Mouse (Mus musculus): ENCODE measurements around the gene Atxn1. TPM values are rescaled to one million over a fixed set of nuclear protein-coding genes. Genes with fewer than 3 reads are reported as not detected.

Atxn1 gene
- total and polyA plus RNA-seq, 3 experiments = 8.0 to 13.1 (median 9.7) TPM

DNA sequence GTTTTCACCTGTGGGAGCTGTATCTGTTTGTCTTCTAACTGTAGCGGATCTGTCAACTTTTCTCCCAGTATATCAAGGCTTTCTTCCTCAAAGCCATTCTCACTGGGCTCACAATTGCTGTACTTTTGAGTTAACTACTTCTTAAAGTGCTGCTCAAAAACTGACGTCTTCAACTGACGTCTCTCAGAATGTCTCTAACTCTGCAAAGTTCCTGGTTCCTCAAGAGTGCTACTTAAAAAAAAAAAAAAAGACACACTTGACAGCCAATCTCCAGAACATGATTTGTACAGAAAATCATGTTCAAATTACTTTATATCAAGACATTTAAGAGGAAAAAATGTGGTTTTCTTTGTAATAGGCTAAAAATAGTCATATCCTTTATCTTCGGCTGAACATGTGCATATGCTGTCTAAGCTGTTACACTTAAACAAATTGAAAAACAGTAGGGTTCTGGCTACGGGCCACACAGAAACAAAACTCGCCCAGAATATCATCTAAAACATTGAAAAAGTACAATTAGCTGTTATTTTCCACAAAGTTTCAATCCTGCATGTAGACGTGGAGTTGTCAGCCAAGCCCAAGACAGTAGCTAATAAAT, 249.1 kb downstream of the Atxn1 start:
- Histone ChIP-seq H3K27ac (ENCODE audit: insufficient read depth, low read depth) (no peak overlapping the region), H3K9ac (ENCODE audit: insufficient read depth, low read depth) (no peak overlapping the region), H3K4me1 (ENCODE audit: control insufficient read depth in 1 of 2, insufficient read depth in 2 of 2) (peaks cover 3 to 13% of the 10 kb centered on the region in 2 experiments; a peak in 2 of 4 replicates), H3K9me3 (replicated peaks; ENCODE audit: low read length) (no peaks in the 10 kb centered on the region), H3K4me3 (replicated peaks in 1 of 3; ENCODE audit: low read depth in 2 of 3, low read length in 2 of 3, poor library complexity in 1 of 3) (no peak overlapping the region), H3K4me2 (ENCODE audit: insufficient read depth, low read depth, poor library complexity, severe bottlenecking) (no peak overlapping the region), H3K27me3 (replicated peaks) (no peaks in the 10 kb centered on the region), H3K79me2 (replicated peaks; ENCODE audit: control insufficient read depth, extremely low read depth, insufficient read depth, poor library complexity, severe bottlenecking) (peaks cover 3% of the 10 kb centered on the region; the same call in 1 of the 2 replicates), H3K36me3 (replicated peaks in 1 of 2; ENCODE audit: control insufficient read depth in 1 of 2, insufficient read depth in 1 of 2, low read length in 1 of 2) (peaks cover 19 to 72% of the 10 kb centered on the region in 2 experiments)
- TF ChIP-seq ZMIZ1 (IDR thresholded peaks at IDR 0.05; ENCODE audit: low read depth, low read length) (no peak), RCOR1 (conservative IDR thresholded peaks at IDR 0.05; ENCODE audit: low read depth, low read length) (no peak), ZKSCAN1 (IDR thresholded peaks at IDR 0.05; ENCODE audit: borderline replicate concordance, low read depth, low read length) (no peak), MXI1 (IDR thresholded peaks at IDR 0.05; ENCODE audit: low read depth, low read length) (no peak), USF2 (conservative IDR thresholded peaks at IDR 0.05; ENCODE audit: low read depth, low read length) (no peak), SMC3 (IDR thresholded peaks at IDR 0.05; ENCODE audit: low read depth, low read length) (no peak), JUND (conservative IDR thresholded peaks at IDR 0.05; ENCODE audit: low read depth, low read length) (no peak), UBTF (IDR thresholded peaks at IDR 0.05; ENCODE audit: low read depth, low read length) (no peak), IRF4 (IDR thresholded peaks at IDR 0.05; ENCODE audit: low read depth, low read length) (no peak), USF1 (IDR thresholded peaks at IDR 0.05; ENCODE audit: low read depth, low read length) (no peak), JUN (IDR thresholded peaks at IDR 0.05; ENCODE audit: insufficient read depth, low read depth, low read length) (no peak), PAX5 (IDR thresholded peaks at IDR 0.05; ENCODE audit: low read length) (no peak), HCFC1 (IDR thresholded peaks at IDR 0.05; ENCODE audit: low read depth, low read length) (no peak), CHD1 (IDR thresholded peaks at IDR 0.05; ENCODE audit: low read depth, low read length) (no peak), POLR2AphosphoS2 (IDR thresholded peaks at IDR 0.05; ENCODE audit: low read depth, low read length) (no peak), NELFE (IDR thresholded peaks at IDR 0.05; ENCODE audit: low read depth, low read length) (no peak), MAFK (IDR thresholded peaks at IDR 0.05; ENCODE audit: insufficient replicate concordance, low read length) (no peak), GABPA (IDR thresholded peaks at IDR 0.05; ENCODE audit: insufficient replicate concordance, low read depth, low read length) (no peak)
- DNase-seq (ENCODE audit: extremely low read depth) = no peak
- dilution Hi-C loops (cut with MboI; ENCODE audit: extremely low pct_ligation_motif_present, extremely low pct_unique_long_range_greater_than_20kb, low sequenced_read_pairs) = no loop called here
- in situ Hi-C loops (cut with MboI; ENCODE audit: low pct_ligation_motif_present, low pct_unique_long_range_greater_than_20kb, low sequenced_read_pairs) = no loop called here

GRCm38 (mm10) chr13:45710041-45710440, 254.8 kb downstream of the Atxn1 start:
- H3K4me3 ChIP-seq (replicated peaks in 1 of 3; ENCODE audit: low read depth in 2 of 3, low read length in 2 of 3, poor library complexity in 1 of 3) = no peak overlapping the region
- H3K79me2 ChIP-seq (replicated peaks; ENCODE audit: control insufficient read depth, extremely low read depth, insufficient read depth, poor library complexity, severe bottlenecking) = no peaks in the 10 kb centered on the region; the same call in 1 of the 2 replicates
- H3K36me3 ChIP-seq (replicated peaks in 1 of 2; ENCODE audit: control insufficient read depth in 1 of 2, insufficient read depth in 1 of 2, low read length in 1 of 2) = peaks cover 15 to 76% of the 10 kb centered on the region in 2 experiments
- H3K4me2 ChIP-seq (ENCODE audit: insufficient read depth, low read depth, poor library complexity, severe bottlenecking) = no peak overlapping the region
- TF ChIP-seq CTCF (conservative IDR thresholded peaks at IDR 0.05 in 1 of 2, IDR thresholded peaks at IDR 0.05 in 1 of 2; ENCODE audit: low read depth in 2 of 2, low read length in 2 of 2) (peak in 1 of 2 experiments; percentile 26; a peak in 1 of 4 replicates), TCF12 (IDR thresholded peaks at IDR 0.05; ENCODE audit: low read depth, low read length) (no peak), JUND (conservative IDR thresholded peaks at IDR 0.05; ENCODE audit: low read depth, low read length) (no peak), SMC3 (IDR thresholded peaks at IDR 0.05; ENCODE audit: low read depth, low read length) (peak; percentile 36), HCFC1 (IDR thresholded peaks at IDR 0.05; ENCODE audit: low read depth, low read length) (no peak), MYC (IDR thresholded peaks at IDR 0.05; ENCODE audit: low read depth, low read length) (no peak), MAFK (IDR thresholded peaks at IDR 0.05; ENCODE audit: insufficient replicate concordance, low read length) (no peak), RAD21 (IDR thresholded peaks at IDR 0.05; ENCODE audit: low read depth, low read length) (peak; percentile 13), SIN3A (IDR thresholded peaks at IDR 0.05; ENCODE audit: low read length) (no peak), ELF1 (IDR thresholded peaks at IDR 0.05; ENCODE audit: low read depth, low read length) (no peak)
- dilution Hi-C loops (cut with MboI; ENCODE audit: extremely low pct_ligation_motif_present, extremely low pct_unique_long_range_greater_than_20kb, low sequenced_read_pairs) = no loop called here
- H3K27me3 ChIP-seq (replicated peaks) = no peaks in the 10 kb centered on the region
- H3K4me1 ChIP-seq (ENCODE audit: control insufficient read depth in 1 of 2, insufficient read depth in 2 of 2) = peaks cover 0 to 2% of the 10 kb centered on the region in 2 experiments; a peak in 1 of 4 replicates
- no peak overlapping the region for H3K27ac ChIP-seq (ENCODE audit: insufficient read depth, low read depth)
- H3K9ac ChIP-seq (ENCODE audit: insufficient read depth, low read depth) = no peak overlapping the region
- DNase-seq (ENCODE audit: extremely low read depth) = no peak
- in situ Hi-C loops (cut with MboI; ENCODE audit: low pct_ligation_motif_present, low pct_unique_long_range_greater_than_20kb, low sequenced_read_pairs) = no loop called here
- peaks cover 9% of the 10 kb centered on the region for H3K9me3 ChIP-seq (replicated peaks; ENCODE audit: low read length)
